Mouse (Mus musculus) brain, embryonic 14.5 days (tissue): ENCODE data around the gene Timp2. TPM values are rescaled to one million over a fixed set of nuclear protein-coding genes. Genes with fewer than 3 reads are reported as not detected.
"Not testable (repeated sequence)": the region's sequence is repeated elsewhere in the genome, so short reads cannot be mapped to it uniquely, and the experiment has no call there.

Source experiments
- DNase-seq: peaks from one replicate; pipeline ENCODE4 v3.0.0-alpha.2; 2011; ENCODE audit warnings: low read depth
- CTCF ChIP-seq: fragments of 200-500 bp; IDR thresholded peaks from 2 replicates; pipeline ENCODE4 v1.5.1; 2012; ENCODE audit warnings: inconsistent platforms, mild to moderate bottlenecking, moderate library complexity, borderline replicate concordance; ENCODE audit not compliant: insufficient read depth, insufficient read length; ENCODE audit errors: extremely low read depth
- POLR2A ChIP-seq: fragments of 200-500 bp; IDR thresholded peaks from 2 replicates; pipeline ENCODE4 v1.6.1; 2012; ENCODE audit warnings: mild to moderate bottlenecking, inconsistent platforms, borderline replicate concordance; ENCODE audit not compliant: poor library complexity, insufficient read depth, insufficient read length, severe bottlenecking; ENCODE audit errors: extremely low read depth
- polyA plus RNA-seq: library from polyadenylated mRNA; depleted of rRNA; stranded (reverse); fragments of >200 nt; gene quantifications from 2 replicates; pipeline ENCODE4 v1.2.3, GENCODE M21; 2012

Gene Timp2
- polyA plus RNA-seq, 1 experiment, result 95.4 TPM

GRCm38 (mm10) chr11:118379251-118380009 lies 23.9 kb upstream of the Timp2 start:
- peak; percentile 77 for DNase-seq
- TF ChIP-seq CTCF (peak; percentile 92), POLR2A (no peak)

GRCm38 (mm10) chr11:118378656-118379055 lies 23.1 kb upstream of the Timp2 start:
- TF ChIP-seq CTCF, result no peak
- no peak for TF ChIP-seq POLR2A
- DNase-seq, result no peak

- DNase-seq, result not testable (repeated sequence)
These were observed 20.8 kb upstream of the Timp2 start for GRCm38 (mm10) chr11:118376323-118376722.

GRCm38 (mm10) chr11:118375881-118376280 lies 20.3 kb upstream of the Timp2 start:
- no peak for DNase-seq
- no peak for TF ChIP-seq POLR2A
- TF ChIP-seq CTCF, result no peak

- no peak for DNase-seq
These were observed 19.9 kb upstream of the Timp2 start for GRCm38 (mm10) chr11:118375461-118375860.

GRCm38 (mm10) chr11:118375006-118375405 lies 19.5 kb upstream of the Timp2 start:
- peak; percentile 9; the same call in 1 of the 2 replicates for TF ChIP-seq CTCF
- no peak for TF ChIP-seq POLR2A
- peak; percentile 72 for DNase-seq

More at GRCm38 (mm10) chr11:118375461-118375860, 19.9 kb upstream of the Timp2 start:
- TF ChIP-seq CTCF (no peak), POLR2A (no peak)

GRCm38 (mm10) chr11:118374506-118374905 lies 19.0 kb upstream of the Timp2 start:
- no peak for TF ChIP-seq POLR2A
- no peak for TF ChIP-seq CTCF
- no peak for DNase-seq

GRCm38 (mm10) chr11:118372641-118373040 lies 17.1 kb upstream of the Timp2 start:
- TF ChIP-seq CTCF, result no peak
- no peak for DNase-seq

- no peak for DNase-seq
- TF ChIP-seq POLR2A (no peak), CTCF (no peak)
These were observed 16.3 kb upstream of the Timp2 start for GRCm38 (mm10) chr11:118371876-118372275.

- no peak for DNase-seq
- TF ChIP-seq POLR2A (no peak), CTCF (no peak)
These were observed 14.1 kb upstream of the Timp2 start for GRCm38 (mm10) chr11:118369657-118370056.

GRCm38 (mm10) chr11:118369251-118369650 lies 13.7 kb upstream of the Timp2 start:
- no peak for DNase-seq
- TF ChIP-seq POLR2A (no peak), CTCF (no peak)

- DNase-seq, result peak; percentile 32
- TF ChIP-seq POLR2A, result no peak
- TF ChIP-seq CTCF, result peak; percentile 29; the same call in 1 of the 2 replicates
These were observed 12.8 kb upstream of the Timp2 start for GRCm38 (mm10) chr11:118368330-118368729.
